Mouse (Mus musculus) left cerebral cortex, adult 2 months (tissue): ENCODE data around the gene Cckar. TPM values are rescaled to one million over a fixed set of nuclear protein-coding genes. Genes with fewer than 3 reads are reported as not detected.

ENCODE experiments used
- DNase-seq, 2 experiments: peaks; one replicate each; pipeline ENCODE4 v3.0.0; 2021 to 2022; ENCODE audit warnings: low spot score in 2 of 2, mixed read lengths in 1 of 2; ENCODE audit errors: extremely low spot score in 1 of 2
- H3K27ac ChIP-seq: fragments of 200-600 bp; 2 replicates; pipeline ENCODE4 v1.8.1; 2022
- H3K4me3 ChIP-seq: fragments of 200-600 bp; 2 replicates; pipeline ENCODE4 v1.8.1; 2022
- CTCF ChIP-seq: fragments of 200-600 bp; IDR thresholded peaks from 2 replicates; pipeline ENCODE4 v1.8.1; 2022; ENCODE audit warnings: antibody characterized with exemption, mild to moderate bottlenecking, moderate library complexity
- intact Hi-C: fragments of 180-260 bp; cut with DNase I; formaldehyde crosslinking; loops from one replicate; pipeline ENCODE4 v1.15.1; 2025
- total RNA-seq, 2 experiments: library from RNA; stranded (reverse); gene quantifications; 2 replicates each; pipeline ENCODE4 v1.2.3; 2021

Cckar gene
- total RNA-seq, 2 experiments from 2014 or later = 0.23 TPM; not detected in 1

- intact Hi-C loops = no loop called here
- H3K27ac ChIP-seq = no peak overlapping the region
- DNase-seq = no peak
- H3K4me3 ChIP-seq = no peak overlapping the region
- TF ChIP-seq CTCF = no peak
These were observed 37.1 kb downstream of the Cckar start for GRCm38 (mm10) chr5:53670321-53670938.

GRCm38 (mm10) chr5:53668021-53668420 lies 39.5 kb downstream of the Cckar start:
- intact Hi-C loops = no loop called here
- no peak for DNase-seq
- Histone ChIP-seq H3K27ac (no peak overlapping the region), H3K4me3 (no peak overlapping the region)
- TF ChIP-seq CTCF = no peak

GRCm38 (mm10) chr5:53663665-53664064 lies 43.8 kb downstream of the Cckar start:
- no peak for TF ChIP-seq CTCF
- DNase-seq = no peak
- Histone ChIP-seq H3K4me3 (no peak overlapping the region), H3K27ac (no peak overlapping the region)
- intact Hi-C loops = no loop called here

- no peak overlapping the region for H3K27ac ChIP-seq
- no peak for DNase-seq
- no peak overlapping the region for H3K4me3 ChIP-seq
- intact Hi-C loops = no loop called here
- no peak for TF ChIP-seq CTCF
These were observed 45.1 kb downstream of the Cckar start for GRCm38 (mm10) chr5:53662413-53662812.

GRCm38 (mm10) chr5:53661508-53661907 lies 46.0 kb downstream of the Cckar start:
- intact Hi-C loops = no loop called here
- DNase-seq = no peak
- no peak overlapping the region for H3K4me3 ChIP-seq
- TF ChIP-seq CTCF = no peak
- no peak overlapping the region for H3K27ac ChIP-seq

GRCm38 (mm10) chr5:53657925-53658324 lies 49.6 kb downstream of the Cckar start:
- Histone ChIP-seq H3K4me3 (no peak overlapping the region), H3K27ac (no peak overlapping the region)
- TF ChIP-seq CTCF = peak; percentile 57
- intact Hi-C loops = loop anchor here (5.0 kb wide), 1 partner anchor 454 kb away; no protein-coding TSS in a partner anchor
- DNase-seq = no peak

- Histone ChIP-seq H3K27ac (no peak overlapping the region), H3K4me3 (no peak overlapping the region)
- no peak for DNase-seq
- no peak for TF ChIP-seq CTCF
- intact Hi-C loops = loop anchor here (5.0 kb wide), 1 partner anchor 456 kb away; no protein-coding TSS in a partner anchor
These were observed 50.9 kb downstream of the Cckar start for GRCm38 (mm10) chr5:53656596-53656995.

Other genes with a start within 250 kb of the Cckar start
- 10 to 100 TPM; 32.8 to 33.2 TPM for gene Rbpj, start 241.6 kb downstream of the Cckar start, total RNA-seq
- 10 to 100 TPM; 45.2 to 48.7 TPM for gene Tbc1d19, start 101.9 kb upstream of the Cckar start, total RNA-seq